Mouse (Mus musculus) kidney, embryonic 14.5 days (tissue): ENCODE results near the gene Snrnp70. TPM values are rescaled to one million over a fixed set of nuclear protein-coding genes. Genes with fewer than 3 reads are reported as not detected.
A peak's percentile ranks its signal among the peaks of the same experiment; 100 is the strongest.
"Not testable (repeated sequence)": the region's sequence is repeated elsewhere in the genome, so short reads cannot be mapped to it uniquely, and the experiment has no call there.

Experiments
- ATAC-seq: fragments of 200-750 bp; cut with Nextera tagmentation; 2 replicates; pipeline ENCODE4 v1.8.0; 2017; ENCODE audit warnings: moderate number of reproducible peaks, mild to moderate bottlenecking, moderate TSS enrichment, moderate library complexity; ENCODE audit not compliant: low FRiP score, low TSS enrichment
- H3K27ac ChIP-seq: fragments of 300-500 bp; sonication (generic); 2 replicates; pipeline ENCODE4 v1.5.1; 2014; ENCODE audit warnings: low read depth, mild to moderate bottlenecking, low read length, moderate library complexity, mixed read lengths
- H3K27me3 ChIP-seq: fragments of 300-500 bp; sonication (generic); 2 replicates; pipeline ENCODE4 v1.6.1; 2014; ENCODE audit warnings: mild to moderate bottlenecking, low read length; ENCODE audit not compliant: control insufficient read depth, insufficient read depth
- H3K36me3 ChIP-seq: fragments of 300-500 bp; sonication (generic); 2 replicates; pipeline ENCODE4 v1.6.1; 2014; ENCODE audit warnings: low read length, mixed read lengths; ENCODE audit not compliant: control insufficient read depth, insufficient read depth
- H3K4me1 ChIP-seq: fragments of 300-500 bp; sonication (generic); 2 replicates; pipeline ENCODE4 v1.6.1; 2014; ENCODE audit warnings: low read length, mixed read lengths; ENCODE audit not compliant: control insufficient read depth, insufficient read depth
- H3K4me2 ChIP-seq: fragments of 300-500 bp; sonication (generic); replicated peaks from 2 replicates; pipeline ENCODE4 v1.6.1; 2014; ENCODE audit warnings: low read depth, mild to moderate bottlenecking, low read length
- H3K4me3 ChIP-seq: fragments of 300-500 bp; sonication (generic); 2 replicates; pipeline ENCODE4 v1.5.1; 2014; ENCODE audit warnings: mild to moderate bottlenecking, low read length
- H3K9ac ChIP-seq: fragments of 300-500 bp; sonication (generic); 2 replicates; pipeline ENCODE4 v1.6.1; 2014; ENCODE audit warnings: low read depth, mild to moderate bottlenecking, low read length, moderate library complexity
- H3K9me3 ChIP-seq: fragments of 300-500 bp; sonication (generic); 2 replicates; pipeline ENCODE4 v1.6.1; 2016; ENCODE audit warnings: low read length; ENCODE audit not compliant: control insufficient read depth
- WGBS: fragments of 180-500 bp; shearing (Covaris S2); extraction: QIAGEN DNeasy Blood & Tissue Kit; methylation state at CpG from one replicate; pipeline ENCODE4 v1.1.7; 2014; 5-methylcytosine and 5-hydroxymethylcytosine counted together
- polyA plus RNA-seq: library from polyadenylated mRNA; unstranded; fragments of >200 nt; fragmentation: Nextera tagmentation; extraction: Ambion mirVana; gene quantifications from 2 replicates; pipeline ENCODE4 v1.2.1, GENCODE M21; 2014

Snrnp70 gene
- polyA plus RNA-seq, 1 experiment from 2014 or later, result 100 TPM

DNA sequence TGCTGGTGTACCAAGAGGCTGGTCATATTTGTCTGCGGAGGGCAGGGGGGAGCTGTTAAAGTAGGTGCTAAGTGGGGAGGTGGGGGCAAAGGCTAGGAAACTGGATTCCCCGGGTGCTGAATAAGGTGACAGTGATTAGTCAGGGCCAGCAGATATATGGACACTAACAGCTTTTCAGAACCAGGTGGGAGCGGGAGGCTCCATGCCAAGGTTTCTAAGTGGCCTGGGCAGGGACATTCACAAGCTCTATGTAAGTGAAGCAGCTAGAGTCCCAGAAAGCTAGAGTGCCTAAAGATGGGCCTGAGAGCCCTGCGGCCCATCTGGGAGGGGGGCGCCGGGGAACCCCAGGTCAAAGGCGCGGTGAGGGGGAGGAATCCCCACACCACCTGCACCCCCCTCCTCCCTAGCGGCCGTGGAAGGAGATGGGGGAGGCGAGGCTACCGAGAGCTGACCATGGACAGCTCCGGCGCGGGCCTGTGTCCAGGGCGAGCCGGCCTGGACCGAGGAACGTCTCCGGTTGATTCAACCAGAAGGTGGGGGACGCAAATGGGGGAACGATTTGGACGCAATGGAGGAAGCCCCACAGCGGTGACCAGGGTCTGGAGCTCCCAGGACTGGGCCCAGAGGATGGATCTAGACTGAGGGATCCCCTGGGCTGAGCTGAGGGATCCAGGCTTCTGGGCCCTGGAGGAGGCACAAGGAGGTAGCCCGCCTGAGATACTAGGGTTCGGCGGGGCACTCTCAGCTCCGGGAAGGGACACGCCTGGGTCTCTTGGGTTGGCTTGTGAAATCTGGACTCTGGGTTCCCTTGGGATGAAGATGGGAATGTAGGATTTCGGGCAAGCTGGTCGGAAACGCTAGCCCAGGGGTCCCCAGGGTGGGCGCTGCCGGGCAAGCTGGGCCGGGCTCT, 29.5 kb downstream of the Snrnp70 start:
- H3K4me3 ChIP-seq, result peak overlapping the region; percentile 56
- H3K4me2 ChIP-seq, result peak overlapping the region; percentile 100
- peaks cover 28% of the 10 kb centered on the region for H3K4me1 ChIP-seq
- ATAC-seq, result no peak
- no peaks in the 10 kb centered on the region for H3K9me3 ChIP-seq
- peaks cover 69% of the 10 kb centered on the region for H3K27me3 ChIP-seq
- WGBS, result 4% methylated on average over 31 of the region's 35 CpGs
- H3K36me3 ChIP-seq, result no peaks in the 10 kb centered on the region
- H3K9ac ChIP-seq, result peak overlapping the region; percentile 43
- no peak overlapping the region for H3K27ac ChIP-seq

DNA sequence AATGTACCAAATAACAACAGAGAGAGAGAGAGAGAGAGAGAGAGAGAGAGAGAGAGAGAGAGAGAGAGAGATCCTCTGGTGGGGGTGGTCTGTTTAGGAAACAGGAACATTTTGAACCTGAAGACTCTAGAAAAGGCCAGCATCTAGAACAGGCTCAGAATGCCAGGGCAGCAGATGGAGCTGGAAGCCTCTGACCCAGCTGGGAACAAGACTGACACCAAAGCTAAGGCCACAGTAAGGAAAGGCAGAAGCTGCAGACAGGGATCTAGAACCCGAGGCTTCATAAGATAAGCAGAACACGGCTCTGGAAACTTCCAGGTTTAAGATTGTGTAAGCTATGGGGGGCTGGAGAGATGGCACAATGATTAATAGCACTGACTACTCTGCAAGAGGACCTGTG, 31.6 kb downstream of the Snrnp70 start:
- no peak overlapping the region for H3K27ac ChIP-seq
- H3K27me3 ChIP-seq, result peaks cover 68% of the 10 kb centered on the region
- ATAC-seq, result no peak
- H3K4me2 ChIP-seq, result no peak overlapping the region
- H3K9ac ChIP-seq, result no peak overlapping the region
- 88% methylated on average over 2 of the region's 2 CpGs for WGBS
- H3K4me3 ChIP-seq, result no peak overlapping the region
- no peaks in the 10 kb centered on the region for H3K9me3 ChIP-seq
- no peaks in the 10 kb centered on the region for H3K36me3 ChIP-seq
- peaks cover 17% of the 10 kb centered on the region; the same call in 1 of the 2 replicates for H3K4me1 ChIP-seq

DNA sequence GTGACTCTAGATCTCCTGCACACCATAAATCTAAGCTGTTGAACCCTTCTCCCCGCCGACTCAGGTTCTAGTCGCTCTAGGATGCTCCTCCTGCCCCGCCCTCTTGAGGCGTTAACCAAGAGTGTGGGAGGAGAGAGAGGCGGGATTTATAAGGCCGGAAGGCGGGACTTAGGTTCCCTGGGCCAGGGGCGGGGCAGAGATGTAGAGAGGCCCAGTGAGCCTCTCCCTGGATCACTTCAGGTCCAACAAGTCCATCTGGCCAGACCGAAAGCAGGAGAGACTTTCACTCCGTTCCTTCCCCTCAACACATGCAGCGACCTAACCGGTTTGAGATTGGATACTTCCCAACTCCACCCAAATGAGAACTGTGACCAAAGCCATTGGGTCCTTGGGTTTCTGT, 32.7 kb downstream of the Snrnp70 start:
- H3K4me3 ChIP-seq, result no peak overlapping the region
- H3K27me3 ChIP-seq, result peaks cover 62% of the 10 kb centered on the region

DNA sequence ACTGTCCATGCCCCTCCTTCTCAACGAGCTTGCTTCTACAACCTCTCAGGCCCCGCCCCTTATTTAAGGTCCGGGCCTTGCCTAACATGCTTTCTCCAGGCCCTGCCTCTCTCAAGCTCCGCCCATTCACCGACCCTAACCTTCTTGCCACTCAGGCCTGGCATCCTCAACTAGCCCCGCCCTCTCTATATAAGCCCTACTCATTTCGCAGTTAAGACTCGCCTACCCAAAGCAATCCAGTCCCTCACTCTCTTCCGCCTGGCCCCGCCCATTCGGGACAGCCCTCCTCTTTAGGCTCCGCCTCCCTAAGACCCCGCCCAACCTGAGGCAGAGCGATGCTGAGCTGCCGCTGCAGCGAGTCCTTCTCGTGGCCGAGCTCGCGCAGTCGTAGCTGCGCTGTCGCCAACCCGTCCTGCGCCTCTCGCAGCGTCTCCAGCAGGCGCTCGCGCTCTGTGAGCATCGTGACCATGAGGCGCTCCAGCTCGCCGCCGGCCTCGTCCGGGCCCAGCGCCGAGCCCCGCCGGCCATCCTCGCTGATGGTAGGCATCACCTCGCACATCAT, 34.2 kb downstream of the Snrnp70 start:
- peak overlapping the region; percentile 44 for H3K4me3 ChIP-seq
- ATAC-seq, result peak; percentile 80
- peaks cover 10% of the 10 kb centered on the region; the same call in 1 of the 2 replicates for H3K4me1 ChIP-seq
- WGBS, result under 1% methylated on average over 43 of the region's 43 CpGs
- H3K27ac ChIP-seq, result no peak overlapping the region
- H3K9me3 ChIP-seq, result no peaks in the 10 kb centered on the region
- H3K36me3 ChIP-seq, result no peaks in the 10 kb centered on the region
- peaks cover 59% of the 10 kb centered on the region for H3K27me3 ChIP-seq
- peak overlapping the region; percentile 77 for H3K4me2 ChIP-seq
- peak overlapping the region; percentile 50 for H3K9ac ChIP-seq

More for the DNA sequence above, 32.7 kb downstream of the Snrnp70 start:
- Histone ChIP-seq H3K36me3 (no peaks in the 10 kb centered on the region), H3K27ac (no peak overlapping the region), H3K4me1 (peaks cover 15% of the 10 kb centered on the region; the same call in 1 of the 2 replicates), H3K9me3 (no peaks in the 10 kb centered on the region), H3K9ac (no peak overlapping the region), H3K4me2 (no peak overlapping the region)
- WGBS, result 5% methylated on average over 13 of the region's 13 CpGs
- no peak for ATAC-seq

DNA sequence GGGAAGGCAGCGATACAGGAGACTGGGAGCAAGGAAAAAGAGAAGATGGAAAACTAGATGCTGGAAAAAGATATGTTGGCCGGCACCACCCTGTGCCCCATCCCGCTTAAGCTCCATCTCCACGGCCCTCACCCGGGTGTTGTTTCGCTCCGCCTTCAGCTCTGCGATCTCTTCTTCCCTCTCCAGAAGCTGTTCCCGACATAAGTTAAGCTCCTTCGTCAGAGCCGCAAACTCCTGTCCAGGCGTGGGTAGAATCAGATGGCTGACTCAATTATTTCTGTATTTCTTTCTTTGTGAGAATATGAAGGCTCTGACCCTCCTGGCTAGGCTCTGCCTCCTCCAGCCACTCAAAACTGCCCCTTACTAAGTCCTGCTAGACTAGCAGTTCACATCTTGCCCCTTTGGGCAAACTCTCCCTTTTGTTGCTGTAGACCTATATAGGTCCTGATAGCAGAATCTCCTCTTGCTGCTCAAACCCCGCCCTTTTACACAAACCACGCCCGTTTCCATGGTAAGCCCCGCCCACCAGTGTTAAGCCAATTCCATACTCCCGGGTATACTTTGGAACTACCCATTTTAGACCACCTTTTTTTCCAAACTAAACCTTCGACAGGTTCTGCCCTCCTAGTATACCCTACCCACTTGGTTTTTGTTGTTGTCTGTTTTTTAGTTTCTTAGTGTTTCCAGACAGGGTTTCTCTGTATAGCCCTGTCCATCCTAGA, 35.0 kb downstream of the Snrnp70 start:
- WGBS, result 53% methylated on average over 18 of the region's 18 CpGs
- no peaks in the 10 kb centered on the region for H3K9me3 ChIP-seq
- no peak overlapping the region for H3K27ac ChIP-seq
- no peak overlapping the region for H3K4me2 ChIP-seq
- ATAC-seq, result 0 out of 2 replicates have a peak, but pooled peaks have one; percentile 8
- H3K27me3 ChIP-seq, result peaks cover 51% of the 10 kb centered on the region
- no peaks in the 10 kb centered on the region for H3K36me3 ChIP-seq
- peaks cover 4% of the 10 kb centered on the region; the same call in 1 of the 2 replicates for H3K4me1 ChIP-seq
- H3K9ac ChIP-seq, result no peak overlapping the region
- H3K4me3 ChIP-seq, result peak overlapping the region; percentile 44

DNA sequence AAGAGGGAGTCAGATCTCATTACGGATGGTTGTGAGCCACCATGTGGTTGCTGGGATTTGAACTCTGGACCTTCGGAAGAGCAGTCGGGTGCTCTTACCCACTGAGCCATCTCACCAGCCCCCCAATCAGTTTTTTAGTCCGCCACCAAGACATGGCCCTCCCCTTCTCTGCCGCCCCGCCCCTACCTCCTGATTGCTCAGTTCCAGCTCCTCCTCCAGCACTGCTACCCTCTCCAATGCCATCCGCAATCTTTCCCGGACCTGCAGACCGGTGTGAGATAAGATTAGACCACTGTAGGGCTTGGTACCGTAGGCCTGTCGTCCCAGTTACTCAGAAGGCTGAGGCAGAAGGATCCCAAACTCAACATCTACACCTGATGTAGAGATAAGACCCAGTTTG, 36.5 kb downstream of the Snrnp70 start:
- not testable (repeated sequence) for ATAC-seq, H3K4me1 ChIP-seq, H3K36me3 ChIP-seq, H3K4me2 ChIP-seq, H3K9me3 ChIP-seq, H3K27ac ChIP-seq, H3K9ac ChIP-seq, H3K4me3 ChIP-seq
- H3K27me3 ChIP-seq, result peaks cover 38% of the 10 kb centered on the region
- 65% methylated on average over 10 of the region's 11 CpGs for WGBS

DNA sequence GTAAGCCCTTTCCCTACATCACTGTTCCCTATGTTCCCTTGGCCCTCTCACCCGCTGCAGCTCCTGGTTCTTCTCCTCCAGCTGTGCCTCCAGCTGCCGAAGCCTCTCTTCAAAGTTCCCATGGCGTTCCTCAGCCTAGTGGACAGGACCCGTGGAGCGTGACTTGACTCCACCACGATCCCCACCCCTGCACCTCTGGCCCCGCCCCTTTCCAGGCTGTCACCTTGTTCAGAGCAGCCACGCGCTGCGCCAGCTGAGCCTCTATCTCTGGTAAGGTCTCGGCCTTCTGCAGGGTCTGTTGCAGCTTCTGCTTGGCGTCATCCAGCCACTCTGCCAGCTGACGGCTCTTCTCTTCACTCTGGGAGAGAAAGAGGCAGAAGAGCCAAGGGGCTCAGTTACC, 39.5 kb downstream of the Snrnp70 start:
- no peak for ATAC-seq
- no peak overlapping the region for H3K27ac ChIP-seq
- 33% methylated on average over 13 of the region's 13 CpGs for WGBS

DNA sequence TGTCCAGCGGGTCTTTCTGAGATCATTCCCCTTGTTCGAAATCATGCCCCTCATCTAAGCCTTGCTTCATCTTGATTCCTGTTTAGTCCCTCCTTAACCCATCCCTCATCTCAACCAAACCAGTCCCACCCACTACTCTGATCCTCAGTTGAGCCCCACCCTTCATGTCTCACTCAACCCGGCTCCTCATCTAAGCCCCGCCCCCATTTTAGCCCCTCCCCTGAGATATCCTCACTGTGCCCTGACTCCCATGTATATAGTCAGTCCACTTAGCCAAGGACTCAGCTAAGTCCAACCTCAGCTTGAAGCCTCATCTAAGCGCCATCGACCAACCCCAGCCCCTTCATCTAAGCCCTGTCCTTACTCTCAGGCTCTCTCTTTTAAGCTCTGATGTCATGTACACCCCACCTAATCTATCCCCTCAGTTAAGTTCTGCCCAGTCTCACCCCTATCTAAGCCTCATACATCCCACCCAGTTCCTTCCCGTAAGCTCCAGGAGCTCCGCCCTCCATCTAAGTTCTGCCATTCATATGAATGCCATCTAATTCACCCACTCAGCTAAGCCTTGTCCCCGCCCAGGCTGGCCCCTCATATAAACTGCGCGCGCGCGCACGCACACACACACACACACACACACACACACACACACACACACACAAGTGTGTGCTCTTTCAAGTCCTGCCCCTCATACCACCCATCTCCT, 40.1 kb downstream of the Snrnp70 start:
- H3K27ac ChIP-seq, result no peak overlapping the region
- no peaks in the 10 kb centered on the region for H3K4me1 ChIP-seq
- H3K36me3 ChIP-seq, result no peaks in the 10 kb centered on the region
- H3K27me3 ChIP-seq, result peaks cover 7% of the 10 kb centered on the region; the same call in 1 of the 2 replicates
- H3K4me2 ChIP-seq, result no peak overlapping the region
- ATAC-seq, result 0 out of 2 replicates have a peak, but pooled peaks have one; percentile 19
- H3K9me3 ChIP-seq, result no peaks in the 10 kb centered on the region
- 75% methylated on average over 15 of the region's 15 CpGs for WGBS
- H3K9ac ChIP-seq, result no peak overlapping the region
- no peak overlapping the region for H3K4me3 ChIP-seq

More for the DNA sequence above, 39.5 kb downstream of the Snrnp70 start:
- no peak overlapping the region for H3K9ac ChIP-seq
- H3K27me3 ChIP-seq, result peaks cover 13% of the 10 kb centered on the region
- H3K4me3 ChIP-seq, result no peak overlapping the region
- no peaks in the 10 kb centered on the region for H3K9me3 ChIP-seq
- no peaks in the 10 kb centered on the region for H3K4me1 ChIP-seq
- H3K36me3 ChIP-seq, result no peaks in the 10 kb centered on the region
- H3K4me2 ChIP-seq, result no peak overlapping the region
